Mouse (Mus musculus) left cerebral cortex, postnatal 10 days (tissue): ENCODE measurements around the gene Zbtb5. TPM values are rescaled to one million over a fixed set of nuclear protein-coding genes. Genes with fewer than 3 reads are reported as not detected.
"Not testable (repeated sequence)": the region's sequence is repeated elsewhere in the genome, so short reads cannot be mapped to it uniquely, and the experiment has no call there.

Experiments used
- DNase-seq, 2 experiments: peaks; one replicate each; pipeline ENCODE4 v3.0.0; 2021 to 2022; ENCODE audit warnings: low spot score in 2 of 2, mixed read lengths in 1 of 2; ENCODE audit errors: extremely low spot score in 1 of 2
- intact Hi-C: fragments of 180-260 bp; cut with DNase I; formaldehyde crosslinking; loops from one replicate; pipeline ENCODE4 v1.15.1; 2025
- total RNA-seq, 2 experiments: library from RNA; stranded (reverse); gene quantifications; 2 replicates each; pipeline ENCODE4 v1.2.3; 2021

Zbtb5 gene
- total RNA-seq, 2 experiments from 2014 or later, result 17.3 to 18.6 TPM

GRCm38 (mm10) chr4:44976921-44977710 is 35.1 kb downstream of the Zbtb5 start:
- intact Hi-C loops, result no loop called here
- DNase-seq, result no peak

- intact Hi-C loops, result no loop called here
- no peak for DNase-seq
Observed at GRCm38 (mm10) chr4:44976026-44976615, 36.1 kb downstream of the Zbtb5 start.

DNA sequence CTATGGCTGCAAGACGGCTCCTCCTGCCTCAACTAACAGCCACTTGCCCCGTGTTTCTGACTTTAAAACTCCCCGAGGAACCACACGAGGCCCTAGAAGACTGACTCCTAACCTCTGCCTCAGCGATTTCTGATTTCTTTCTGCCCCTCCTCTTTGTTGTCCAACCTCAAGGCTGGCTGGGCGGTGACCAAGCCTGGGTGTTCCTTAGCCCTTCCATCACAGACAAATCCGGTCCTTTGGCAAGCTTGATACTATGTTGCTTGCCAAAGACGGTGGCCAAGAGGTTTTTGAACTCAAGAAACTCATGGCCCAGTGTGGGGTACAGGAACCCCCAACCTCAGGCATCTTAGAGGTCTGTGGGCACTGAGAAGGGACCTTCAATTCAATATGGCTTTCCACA is 37.9 kb downstream of the Zbtb5 start:
- DNase-seq, result no peak
- intact Hi-C loops, result no loop called here

DNA sequence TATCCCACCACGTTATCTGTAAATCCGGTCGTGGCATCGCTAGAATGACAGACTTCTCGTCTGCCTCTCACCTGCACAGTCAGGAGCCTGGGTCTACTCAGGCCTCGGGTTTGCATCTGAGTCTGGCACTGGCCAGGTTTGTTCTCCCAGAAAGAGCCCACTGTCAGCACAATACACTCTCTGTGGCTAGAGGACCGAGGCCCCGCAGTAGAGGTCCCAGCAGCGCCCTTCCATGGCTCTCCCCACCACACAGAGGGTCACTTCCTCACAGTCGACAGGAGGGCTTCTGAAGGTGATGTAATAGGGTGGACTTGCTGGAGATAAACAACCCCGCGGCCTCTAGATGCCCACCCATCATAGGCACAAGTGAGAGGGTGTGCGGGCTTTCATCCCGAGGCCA is 38.3 kb downstream of the Zbtb5 start:
- intact Hi-C loops, result no loop called here
- DNase-seq, result no peak

DNA sequence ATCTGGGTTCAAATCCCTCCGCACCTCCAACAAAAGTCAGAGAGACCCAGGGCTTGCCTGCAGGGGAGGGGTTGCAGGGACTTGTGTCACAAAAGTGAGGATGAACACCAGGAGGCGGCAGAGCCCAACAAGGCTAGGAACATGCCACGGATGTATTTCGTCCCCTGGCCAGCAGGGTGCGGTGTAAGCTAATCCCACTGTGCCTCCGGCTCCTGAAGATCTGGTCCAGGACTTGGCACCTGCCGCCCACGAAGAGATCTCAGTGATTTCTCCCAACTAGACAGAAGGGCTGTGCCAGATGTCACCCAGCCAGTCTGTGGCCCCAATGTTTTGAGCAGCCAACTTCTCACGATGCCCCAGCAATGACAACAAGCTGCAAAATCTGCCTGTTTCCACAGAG is 38.8 kb downstream of the Zbtb5 start:
- intact Hi-C loops, result no loop called here
- peak; percentile 79 to 92 for DNase-seq

DNA sequence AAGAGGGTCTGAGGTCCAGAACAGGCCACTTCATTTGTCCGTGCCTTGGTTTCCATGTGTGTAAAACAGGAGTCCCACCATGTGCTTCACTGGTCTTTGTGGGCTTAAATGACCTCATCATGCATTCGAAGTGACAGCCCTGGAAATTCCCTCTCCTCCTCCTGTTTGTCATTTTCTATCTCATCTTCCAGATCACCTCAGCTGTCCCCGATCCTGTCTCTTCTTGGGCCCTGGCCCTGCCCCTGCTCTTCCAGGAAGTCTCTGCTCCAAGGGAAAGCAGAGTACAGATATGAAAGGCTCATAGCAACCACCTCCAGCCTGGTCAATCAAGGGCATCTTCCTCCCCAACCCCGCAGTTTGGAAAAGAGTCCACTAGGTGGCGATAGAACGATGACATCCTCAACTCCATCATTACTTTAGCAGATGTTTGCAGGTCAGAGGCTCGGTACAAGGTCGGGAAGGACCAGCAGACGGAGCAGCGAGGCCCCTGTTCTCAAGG is 41.6 kb downstream of the Zbtb5 start:
- DNase-seq, result no peak
- intact Hi-C loops, result no loop called here

DNA sequence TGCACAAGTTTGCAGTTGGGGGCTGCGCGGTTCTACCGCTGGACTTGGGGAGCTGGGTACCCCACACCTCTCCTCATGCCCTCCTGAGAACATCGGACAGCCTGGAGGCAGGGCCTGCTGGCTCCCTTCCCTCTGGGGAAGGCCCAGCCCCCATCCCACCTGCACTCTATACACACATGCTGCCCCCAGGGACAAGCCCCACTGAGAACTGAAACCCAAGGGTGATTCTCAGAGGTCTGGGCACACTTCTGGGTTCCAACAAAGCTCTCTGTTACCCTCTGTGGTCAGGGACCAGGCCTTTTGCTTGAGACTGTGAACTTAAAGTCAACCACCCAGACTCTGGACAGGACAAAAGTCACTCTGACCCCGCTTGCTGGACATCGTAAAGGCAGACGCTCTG is 42.2 kb downstream of the Zbtb5 start:
- intact Hi-C loops, result no loop called here
- no peak for DNase-seq

DNA sequence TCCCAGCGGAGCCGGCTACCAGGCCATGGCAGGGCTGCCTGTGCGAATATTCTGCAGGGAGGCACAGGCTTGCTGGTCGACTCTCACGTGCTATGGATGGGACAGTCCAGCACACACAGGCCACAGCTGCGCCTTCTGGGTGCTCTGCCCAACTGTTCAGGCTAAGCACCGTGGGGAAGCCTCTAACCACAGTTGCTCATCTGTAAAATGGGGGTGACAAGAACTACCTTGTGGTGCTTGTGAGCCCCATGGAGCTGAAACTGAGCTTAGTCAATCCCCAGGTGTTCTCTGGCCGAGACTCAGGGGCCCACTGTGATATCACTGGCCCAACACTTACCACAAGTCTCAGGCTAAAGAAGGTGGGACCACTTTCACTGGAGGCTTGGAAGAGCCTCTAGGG is 44.8 kb downstream of the Zbtb5 start:
- DNase-seq, result no peak
- intact Hi-C loops, result no loop called here

DNA sequence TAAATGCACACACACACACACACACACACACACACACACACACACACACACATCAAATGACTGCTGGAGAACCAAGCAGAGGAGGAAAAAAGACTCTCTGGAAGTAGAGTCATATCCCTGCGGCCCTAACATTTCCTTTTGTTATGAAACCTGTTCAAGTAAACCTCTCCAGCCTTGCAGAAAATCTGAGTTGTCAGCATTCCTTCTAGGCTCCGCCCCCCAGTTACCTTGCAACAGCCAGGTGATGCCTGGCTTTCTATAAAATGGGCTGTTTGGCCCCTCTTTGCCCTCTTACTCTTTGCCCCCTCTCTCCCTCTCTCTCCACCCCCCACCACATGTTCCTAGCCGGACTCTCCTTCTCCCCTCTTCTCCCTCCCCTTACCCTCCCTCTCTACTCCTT is 46.5 kb downstream of the Zbtb5 start:
- intact Hi-C loops, result no loop called here
- no peak for DNase-seq

GRCm38 (mm10) chr4:44965175-44965574 is 47.0 kb downstream of the Zbtb5 start:
- DNase-seq, result no peak
- intact Hi-C loops, result no loop called here

DNA sequence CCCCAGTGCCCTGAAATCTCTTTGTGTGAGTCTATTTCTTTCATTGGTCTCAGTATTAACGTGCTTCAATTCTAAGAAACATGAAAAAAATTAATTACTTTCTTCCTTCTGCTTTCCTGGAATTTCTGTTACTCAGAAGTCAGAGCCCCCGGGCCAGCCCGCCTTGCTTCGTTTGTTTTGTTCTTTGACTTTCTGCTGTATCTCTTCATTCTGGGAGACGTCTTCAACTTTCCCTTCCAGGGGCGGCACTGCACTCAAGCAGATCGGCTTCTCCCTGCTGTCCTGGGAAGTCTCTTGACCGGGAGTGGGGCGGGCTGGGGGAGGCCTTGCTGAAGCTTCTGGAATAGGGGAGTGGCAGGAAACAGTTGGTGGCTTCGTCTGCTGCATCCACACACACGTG is 49.1 kb downstream of the Zbtb5 start:
- intact Hi-C loops, result no loop called here

GRCm38 (mm10) chr4:44959220-44959619 is 53.0 kb downstream of the Zbtb5 start:
- no peak for DNase-seq
- intact Hi-C loops, result no loop called here

More for the DNA sequence above, 49.1 kb downstream of the Zbtb5 start:
- DNase-seq, result no peak

DNA sequence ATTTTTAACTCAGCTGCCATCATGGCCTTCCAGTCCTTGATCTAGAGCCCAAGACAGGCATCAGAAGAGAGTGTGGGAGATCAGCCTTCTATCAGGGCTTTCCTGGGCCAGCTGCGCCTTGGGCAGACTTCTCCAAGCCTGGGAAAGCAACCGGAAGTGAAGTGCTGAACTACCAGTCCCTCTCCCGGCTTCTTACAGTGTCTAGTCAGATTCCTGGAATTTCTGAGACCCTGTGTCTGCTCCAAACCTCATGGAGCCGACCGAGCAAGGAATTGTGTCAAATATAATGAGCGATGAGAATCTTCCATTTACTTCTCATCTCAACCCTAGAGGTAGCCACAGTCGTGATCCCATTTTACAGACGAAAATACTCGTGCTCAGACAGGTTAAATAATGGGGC is 53.4 kb downstream of the Zbtb5 start:
- intact Hi-C loops, result no loop called here

DNA sequence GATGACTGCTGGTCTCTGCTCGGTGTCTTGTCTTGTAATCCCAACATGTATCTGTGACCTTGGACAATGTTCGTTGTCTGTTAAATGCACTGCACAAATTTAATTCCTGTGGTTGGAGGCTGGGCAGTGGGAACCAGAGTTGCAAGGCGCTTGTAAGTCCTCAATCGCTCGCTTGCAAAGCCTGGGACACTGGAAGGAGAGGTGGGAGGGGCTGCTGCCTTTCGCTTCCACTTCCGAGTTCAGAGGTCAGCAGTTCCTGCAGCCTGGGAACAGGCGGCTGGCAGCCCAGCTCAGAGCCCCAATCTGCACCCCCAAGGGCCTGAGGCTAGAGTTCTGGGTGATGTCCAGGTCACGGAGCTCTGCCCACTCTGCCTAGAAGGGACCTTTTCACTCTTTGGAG is 59.2 kb downstream of the Zbtb5 start:
- DNase-seq, result no peak
- intact Hi-C loops, result no loop called here

More for the DNA sequence above, 53.4 kb downstream of the Zbtb5 start:
- DNase-seq, result no peak

GRCm38 (mm10) chr4:44948314-44948713 is 63.9 kb downstream of the Zbtb5 start:
- intact Hi-C loops, result no loop called here

GRCm38 (mm10) chr4:44947464-44947863 is 64.7 kb downstream of the Zbtb5 start:
- DNase-seq, result no peak

More at GRCm38 (mm10) chr4:44948314-44948713, 63.9 kb downstream of the Zbtb5 start:
- DNase-seq, result no peak

DNA sequence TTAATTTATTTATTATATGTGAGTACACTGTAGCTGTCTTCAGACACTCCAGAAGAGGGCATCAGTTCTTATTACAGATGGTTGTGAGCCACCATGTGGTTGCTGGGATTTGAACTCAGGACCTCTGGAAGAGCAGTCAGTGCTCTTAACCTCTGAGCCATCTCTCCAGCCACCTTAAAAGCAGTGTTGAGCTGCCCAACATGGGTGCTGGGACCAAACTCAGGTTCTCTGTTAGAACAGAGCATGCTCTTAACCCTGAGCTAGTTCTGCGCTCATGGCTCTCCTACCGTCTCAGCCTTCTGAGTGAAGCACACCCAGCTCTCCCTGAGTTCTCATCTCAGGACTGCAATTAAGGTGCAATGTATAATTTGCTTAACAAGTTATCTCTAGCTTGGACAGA is 66.1 kb downstream of the Zbtb5 start:
- DNase-seq, intact Hi-C loops: not testable (repeated sequence)

More at GRCm38 (mm10) chr4:44947464-44947863, 64.7 kb downstream of the Zbtb5 start:
- intact Hi-C loops, result no loop called here

- intact Hi-C loops, result no loop called here
- no peak for DNase-seq
Observed at GRCm38 (mm10) chr4:44944426-44945075, 67.7 kb downstream of the Zbtb5 start.

- intact Hi-C loops, result no loop called here
- DNase-seq, result no peak
Observed at GRCm38 (mm10) chr4:44943480-44943879, 68.7 kb downstream of the Zbtb5 start.

DNA sequence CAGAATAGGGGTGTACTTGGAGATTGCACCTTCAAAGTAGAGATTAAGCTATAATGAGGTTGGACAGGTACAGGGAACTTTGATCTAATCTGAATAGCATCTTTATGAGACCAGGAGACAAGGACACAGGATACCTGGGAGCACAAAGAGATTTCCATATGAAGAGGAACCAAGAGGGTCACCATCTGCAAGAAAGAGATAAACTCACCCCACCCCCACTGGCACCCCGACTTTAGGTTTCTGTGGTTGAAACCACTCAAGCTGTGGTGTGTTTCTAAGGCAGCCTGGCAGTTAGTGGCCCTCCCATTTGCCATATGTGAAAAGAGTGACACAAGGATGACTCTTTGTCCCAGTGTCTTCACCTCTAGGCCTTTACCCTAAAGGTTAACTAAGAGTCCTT is 70.0 kb downstream of the Zbtb5 start:
- DNase-seq, result no peak
- intact Hi-C loops, result no loop called here
